Comparison of ENCODE assay signal across 20 mouse cellular contexts in the genomic region with DNA sequence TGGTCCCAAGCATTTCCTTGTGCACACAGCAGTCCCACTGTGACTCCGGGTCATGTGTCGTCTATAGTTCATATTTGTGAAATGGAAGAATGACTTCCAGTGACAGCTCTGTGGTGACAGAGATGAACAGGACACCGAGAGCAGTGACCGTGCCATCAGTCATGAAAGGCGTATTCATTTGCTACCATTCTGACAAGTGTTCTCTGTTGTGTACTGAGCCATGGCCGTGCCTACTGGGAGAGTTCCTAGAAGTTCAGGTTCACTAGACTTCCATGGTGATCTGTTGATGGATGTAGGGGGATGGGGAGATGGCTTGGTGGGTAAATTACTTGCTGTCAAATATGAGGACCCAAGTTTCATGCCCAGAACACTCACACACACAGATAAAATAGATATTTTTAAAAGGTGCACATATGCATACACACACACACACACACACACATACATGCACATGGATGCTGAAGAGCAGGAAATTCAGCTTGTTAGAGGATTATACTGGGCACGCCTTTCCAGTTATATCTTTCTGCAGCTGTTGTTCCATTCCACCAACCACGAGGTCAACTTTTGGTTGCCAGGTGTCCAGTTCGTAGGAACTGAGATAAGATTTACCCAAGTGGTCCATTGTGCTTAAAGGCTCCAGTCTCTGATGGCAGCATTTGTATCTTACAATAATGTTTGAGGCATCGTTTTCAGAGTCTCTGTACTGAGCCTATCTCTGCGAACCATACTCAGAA. TPM values are rescaled to one million over a fixed set of nuclear protein-coding genes. Genes with fewer than 3 reads are reported as not detected.
DNase-seq lines count a peak whose midpoint lies in the region; ATAC-seq and TF ChIP-seq lines count a peak whose summit lies in the region.
"Had no signal": no experiment of that assay in that cellular context is flagged by ENCODE, and none has a peak within 500 bp of the region (broad histone marks: within the 10 kb centered on the region; RNA-seq: fewer than 3 reads in every experiment).

No protein-coding gene starts in this region.

- no peak for DNase-seq in hindbrain, embryonic 14.5 days (ENCODE audit: low spot score)
- peak; percentile 48 for DNase-seq in kidney, postnatal 0 days (ENCODE audit: low spot score)
- DNase-seq in kidney, postnatal 14 days: no peak
- peak; percentile 63 for DNase-seq in brain, adult 2 months (ENCODE audit: low read depth, low spot score)
- DNase-seq: adrenal gland, adult 8-10 months; adrenal gland, postnatal 36 days; cerebellum, adult 11 months; cerebellum, adult 8-10 months; cerebellum, postnatal 14 days; gastrocnemius, adult 2 months; gastrocnemius, postnatal 25 days; heart, postnatal 10 days; heart, postnatal 4 days had no signal

- H3K4me2 ChIP-seq in hindbrain, embryonic 12.5 days (replicated peaks): no peak overlapping the region
- H3K4me2 ChIP-seq in hindbrain, embryonic 14.5 days (replicated peaks): no peak overlapping the region
- H3K4me2 ChIP-seq in kidney, postnatal 0 days (ENCODE audit: low read length): no peak overlapping the region
- H3K4me2 ChIP-seq: embryonic facial prominence, embryonic 13.5 days; forebrain, embryonic 12.5 days; hindbrain, embryonic 13.5 days had no signal

- H3K27ac ChIP-seq in hindbrain, embryonic 12.5 days: no peak overlapping the region
- no peak overlapping the region for H3K27ac ChIP-seq in hindbrain, embryonic 14.5 days
- H3K27ac ChIP-seq in kidney, postnatal 0 days: no peak overlapping the region
- H3K27ac ChIP-seq: embryonic facial prominence, embryonic 13.5 days; forebrain, embryonic 12.5 days; gastrocnemius, adult 2 months; hindbrain, embryonic 13.5 days had no signal

- no peak for TF ChIP-seq CTCF in kidney, postnatal 0 days (IDR thresholded peaks at IDR 0.05; ENCODE audit: low read depth)

- H3K9me3 ChIP-seq in hindbrain, embryonic 12.5 days (replicated peaks): no peaks in the 10 kb centered on the region
- H3K9me3 ChIP-seq in hindbrain, embryonic 14.5 days (ENCODE audit: control insufficient read depth, low read length): no peaks in the 10 kb centered on the region
- no peaks in the 10 kb centered on the region for H3K9me3 ChIP-seq in kidney, postnatal 0 days (replicated peaks; ENCODE audit: low read length)
- H3K9me3 ChIP-seq: embryonic facial prominence, embryonic 13.5 days; forebrain, embryonic 12.5 days; hindbrain, embryonic 13.5 days had no signal

- no peak overlapping the region for H3K4me3 ChIP-seq in hindbrain, embryonic 12.5 days
- no peak overlapping the region for H3K4me3 ChIP-seq in hindbrain, embryonic 14.5 days (replicated peaks; ENCODE audit: low read length)
- H3K4me3 ChIP-seq in kidney, postnatal 0 days (replicated peaks; ENCODE audit: low read depth, low read length): no peak overlapping the region
- H3K4me3 ChIP-seq: embryonic facial prominence, embryonic 13.5 days; forebrain, embryonic 12.5 days; gastrocnemius, adult 2 months; hindbrain, embryonic 13.5 days had no signal

- H3K27me3 ChIP-seq in hindbrain, embryonic 12.5 days: no peaks in the 10 kb centered on the region
- H3K27me3 ChIP-seq in hindbrain, embryonic 14.5 days (ENCODE audit: control insufficient read depth, insufficient read depth, low read length): no peaks in the 10 kb centered on the region
- H3K27me3 ChIP-seq in kidney, postnatal 0 days (ENCODE audit: insufficient read depth, low read length): no peaks in the 10 kb centered on the region
- H3K27me3 ChIP-seq: embryonic facial prominence, embryonic 13.5 days; forebrain, embryonic 12.5 days; hindbrain, embryonic 13.5 days had no signal

- H3K36me3 ChIP-seq in hindbrain, embryonic 12.5 days: no peaks in the 10 kb centered on the region
- no peaks in the 10 kb centered on the region for H3K36me3 ChIP-seq in hindbrain, embryonic 14.5 days (replicated peaks; ENCODE audit: control insufficient read depth, insufficient read depth)
- H3K36me3 ChIP-seq in kidney, postnatal 0 days (ENCODE audit: insufficient read depth, low read length): no peaks in the 10 kb centered on the region
- H3K36me3 ChIP-seq: embryonic facial prominence, embryonic 13.5 days; forebrain, embryonic 12.5 days; G1E; hindbrain, embryonic 13.5 days had no signal

- ATAC-seq in hindbrain, embryonic 12.5 days (ENCODE audit: low FRiP score): peak; percentile 38; the same call in 1 of the 2 replicates
- ATAC-seq in hindbrain, embryonic 14.5 days (ENCODE audit: low FRiP score): no peak
- ATAC-seq in kidney, postnatal 0 days (replicated peaks; ENCODE audit: low FRiP score, low read depth): peak; percentile 84
- no peak for ATAC-seq in monocyte, adult 5-6 weeks (replicated peaks; ENCODE audit: insufficient number of reproducible peaks, low FRiP score, low TSS enrichment, poor library complexity, severe bottlenecking)
- ATAC-seq: forebrain, embryonic 16.5 days had no signal

- WGBS in hindbrain, embryonic 12.5 days: 72% methylated on average over 11 of the region's 11 CpGs
- 79% methylated on average over 11 of the region's 11 CpGs for WGBS in hindbrain, embryonic 14.5 days
- WGBS in kidney, postnatal 0 days: 53% methylated on average over 11 of the region's 11 CpGs

- no peak overlapping the region for H3K9ac ChIP-seq in hindbrain, embryonic 12.5 days
- no peak overlapping the region for H3K9ac ChIP-seq in hindbrain, embryonic 14.5 days
- H3K9ac ChIP-seq in kidney, postnatal 0 days (ENCODE audit: low read depth, low read length): no peak overlapping the region
- H3K9ac ChIP-seq: embryonic facial prominence, embryonic 13.5 days; forebrain, embryonic 12.5 days; hindbrain, embryonic 13.5 days had no signal

- H3K4me1 ChIP-seq in hindbrain, embryonic 12.5 days: no peaks in the 10 kb centered on the region
- H3K4me1 ChIP-seq in hindbrain, embryonic 14.5 days (replicated peaks; ENCODE audit: control insufficient read depth, insufficient read depth, low read length): no peaks in the 10 kb centered on the region
- H3K4me1 ChIP-seq in kidney, postnatal 0 days (replicated peaks; ENCODE audit: insufficient read depth, low read length): no peaks in the 10 kb centered on the region
- H3K4me1 ChIP-seq: forebrain, embryonic 12.5 days; hindbrain, embryonic 13.5 days had no signal

RNA-seq across cellular contexts. Expression of gene D16Ertd472e, which starts 9.3 kb away (rescaled TPM):
- polyA plus RNA-seq in hindbrain, embryonic 12.5 days (2016; fragmentation: Nextera tagmentation; extraction: Ambion mirVana): 15.0 and 16.4 TPM in 2 replicates
- polyA plus RNA-seq in hindbrain, embryonic 14.5 days (2014; fragmentation: Nextera tagmentation; extraction: Ambion mirVana): 7.1 and 8.1 TPM in 2 replicates
- 8.4 and 8.9 TPM in 2 replicates for polyA plus RNA-seq in kidney, postnatal 0 days (2015; fragmentation: Nextera tagmentation; extraction: Ambion mirVana)
- 44.1 to 55.3 TPM (median 51.0 TPM) in 3 replicates for total RNA-seq in monocyte, adult 5-6 weeks (2017)
- total RNA-seq: G1E had no signal
- polyA plus RNA-seq: G1E had no signal

Comparison
In these comparisons a context has a peak if more than half of its experiments do, and no peak if none do; other contexts are left out.
1. ATAC-seq: peak in hindbrain, embryonic 12.5 days (single experiment) and kidney, postnatal 0 days (single experiment); none in hindbrain, embryonic 14.5 days (single experiment) and monocyte, adult 5-6 weeks (single experiment).
2. DNase-seq: peak in kidney, postnatal 0 days (single experiment) and brain, adult 2 months (single experiment); none in hindbrain, embryonic 14.5 days (single experiment) and kidney, postnatal 14 days (single experiment).